Mouse (Mus musculus) megakaryocyte-erythroid progenitor cell, adult 5-6 weeks (primary cell): ENCODE data around the gene Tmem217. TPM values are rescaled to one million over a fixed set of nuclear protein-coding genes. Genes with fewer than 3 reads are reported as not detected.

ENCODE experiments used
- ATAC-seq: replicated peaks from 2 replicates; pipeline ENCODE4 v1.8.0; 2016; ENCODE audit warnings: mild to moderate bottlenecking, inconsistent platforms; ENCODE audit not compliant: severe bottlenecking, poor library complexity, low FRiP score, low TSS enrichment
- total RNA-seq, 2 experiments: library from RNA; stranded (forward) in 1 of 2; stranded (reverse) in 1 of 2; fragments of 200-1000, 215-1000 nt in 1 of 2; fragments of >200 nt in 1 of 2; fragmentation: Nextera tagmentation in 1 of 2; gene quantifications; 2 replicates each; pipeline ENCODE4 v1.2.3; 2014 to 2017

Tmem217 gene
- total RNA-seq (2014; fragmentation: Nextera tagmentation) (not detected in 2 replicates), total RNA-seq (2017) (not detected in 2 replicates)

- no peak for ATAC-seq
Measured at GRCm38 (mm10) chr17:29552162-29552732, at the start of gene Tmem217. Gene Tmem217 (minus strand): TSS chr17:29552385.

- no peak for ATAC-seq
Measured at GRCm38 (mm10) chr17:29601391-29601790, 49.2 kb upstream of the Tmem217 start.

GRCm38 (mm10) chr17:29599537-29599936 lies 47.4 kb upstream of the Tmem217 start:
- no peak for ATAC-seq

- ATAC-seq, result no peak
Measured at GRCm38 (mm10) chr17:29599051-29599450, 46.9 kb upstream of the Tmem217 start.

- ATAC-seq, result no peak
Measured at GRCm38 (mm10) chr17:29596771-29597132, 44.6 kb upstream of the Tmem217 start.

GRCm38 (mm10) chr17:29595891-29596770 lies 43.9 kb upstream of the Tmem217 start:
- no peak for ATAC-seq

- ATAC-seq, result no peak
Measured at GRCm38 (mm10) chr17:29589221-29589898, 37.2 kb upstream of the Tmem217 start.

GRCm38 (mm10) chr17:29586921-29587320 lies 34.7 kb upstream of the Tmem217 start:
- no peak for ATAC-seq

- no peak for ATAC-seq
Measured at GRCm38 (mm10) chr17:29585446-29585845, 33.3 kb upstream of the Tmem217 start.

GRCm38 (mm10) chr17:29584737-29585136 lies 32.6 kb upstream of the Tmem217 start:
- ATAC-seq, result no peak

- ATAC-seq, result no peak
Measured at GRCm38 (mm10) chr17:29584306-29584705, 32.1 kb upstream of the Tmem217 start.

GRCm38 (mm10) chr17:29583569-29583968 lies 31.4 kb upstream of the Tmem217 start:
- ATAC-seq, result no peak

GRCm38 (mm10) chr17:29579579-29580126 lies 27.5 kb upstream of the Tmem217 start:
- no peak for ATAC-seq

- no peak for ATAC-seq
Measured at GRCm38 (mm10) chr17:29569831-29570230, 17.6 kb upstream of the Tmem217 start.

- no peak for ATAC-seq
Measured at GRCm38 (mm10) chr17:29568435-29568834, 16.2 kb upstream of the Tmem217 start.

- no peak for ATAC-seq
Measured at GRCm38 (mm10) chr17:29565521-29565920, 13.3 kb upstream of the Tmem217 start.

GRCm38 (mm10) chr17:29558476-29558875 lies 6.3 kb upstream of the Tmem217 start:
- no peak for ATAC-seq

GRCm38 (mm10) chr17:29556893-29557292 lies 4.7 kb upstream of the Tmem217 start:
- ATAC-seq, result no peak

GRCm38 (mm10) chr17:29556456-29556855 lies 4.3 kb upstream of the Tmem217 start:
- ATAC-seq, result no peak

GRCm38 (mm10) chr17:29554176-29554575 lies 2.0 kb upstream of the Tmem217 start:
- no peak for ATAC-seq
